ENCODE assay signal across 11 mouse cellular contexts in the genomic region with DNA sequence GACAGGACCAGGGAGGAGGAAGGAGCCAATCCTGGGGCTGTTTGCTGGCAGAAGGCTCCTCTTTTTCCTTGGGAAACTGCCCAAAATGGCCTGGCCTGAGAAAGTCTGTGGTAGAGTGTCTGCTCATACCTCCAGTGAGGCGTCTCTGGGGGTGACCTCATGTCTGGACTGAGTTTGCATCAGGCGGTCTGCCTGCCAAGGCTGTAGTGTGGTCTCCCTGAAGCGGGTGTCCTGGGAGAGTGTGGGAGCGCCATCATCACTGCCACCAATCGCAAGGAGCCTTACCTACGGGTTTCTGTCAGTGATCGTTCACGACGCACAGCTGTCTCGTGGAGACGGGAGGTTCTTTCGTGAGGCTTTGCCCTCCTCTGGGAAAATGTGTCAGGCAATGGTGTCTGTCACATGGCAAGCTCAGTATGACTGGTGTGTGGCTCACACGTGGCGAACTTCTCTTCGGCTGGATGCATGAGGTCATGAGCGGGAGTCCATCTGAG. TPM values are rescaled to one million over a fixed set of nuclear protein-coding genes. Genes with fewer than 3 reads are reported as not detected.
DNase-seq lines count a peak whose midpoint lies in the region; ATAC-seq and TF ChIP-seq lines count a peak whose summit lies in the region.
"Had no signal": no experiment of that assay in that cellular context is flagged by ENCODE, and none has a peak within 500 bp of the region (broad histone marks: within the 10 kb centered on the region; RNA-seq: fewer than 3 reads in every experiment).

No protein-coding gene starts in this region.

- no peak overlapping the region for H3K27ac ChIP-seq in lung, embryonic 14.5 days (ENCODE audit: low read depth)
- peak overlapping the region; percentile 17; the same call in 1 of the 2 replicates for H3K27ac ChIP-seq in brown adipose tissue, adult 24 weeks (replicated peaks; ENCODE audit: low read depth, low read length)
- peak overlapping the region in 1 of 2 experiments; percentile 30; a peak in 1 of 4 replicates for H3K27ac ChIP-seq in heart, embryonic 14.5 days (replicated peaks in 1 of 2; ENCODE audit: control insufficient read depth in 1 of 2, insufficient read depth in 1 of 2, low read depth in 2 of 2, low read length in 2 of 2)
- no peak overlapping the region for H3K27ac ChIP-seq in intestine, embryonic 15.5 days
- H3K27ac ChIP-seq: macrophage had no signal

- no peak overlapping the region for H3K9ac ChIP-seq in lung, embryonic 14.5 days
- H3K9ac ChIP-seq in heart, embryonic 14.5 days (ENCODE audit: low read length) = no peak overlapping the region
- H3K9ac ChIP-seq in intestine, embryonic 15.5 days = no peak overlapping the region

- peaks cover 14% of the 10 kb centered on the region for H3K4me1 ChIP-seq in lung, embryonic 14.5 days (ENCODE audit: insufficient read depth)
- peaks cover 5% of the 10 kb centered on the region for H3K4me1 ChIP-seq in brown adipose tissue, adult 24 weeks (ENCODE audit: control insufficient read depth, insufficient read depth, insufficient read length, low read length)
- H3K4me1 ChIP-seq in heart, embryonic 14.5 days (ENCODE audit: control insufficient read depth in 2 of 2, insufficient read depth in 2 of 2, low read length in 2 of 2) = peaks cover 6 to 13% of the 10 kb centered on the region in 2 experiments; a peak in 3 of 4 replicates
- peaks cover 6% of the 10 kb centered on the region for H3K4me1 ChIP-seq in intestine, embryonic 15.5 days (replicated peaks)

- no peak overlapping the region for H3K4me2 ChIP-seq in lung, embryonic 14.5 days
- no peak overlapping the region for H3K4me2 ChIP-seq in heart, embryonic 14.5 days (ENCODE audit: low read length)
- no peak overlapping the region for H3K4me2 ChIP-seq in intestine, embryonic 15.5 days (replicated peaks)

- WGBS in lung, embryonic 14.5 days = 67% methylated on average over 16 of the region's 16 CpGs
- WGBS in heart, embryonic 14.5 days = 76% methylated on average over 16 of the region's 16 CpGs
- 88% methylated on average over 16 of the region's 16 CpGs for whole genome bisulfite sequencing in intestine, embryonic 15.5 days

- H3K9me3 ChIP-seq in lung, embryonic 14.5 days (ENCODE audit: low read depth, low read length) = no peaks in the 10 kb centered on the region
- H3K9me3 ChIP-seq in heart, embryonic 14.5 days (ENCODE audit: control insufficient read depth, low read length) = no peaks in the 10 kb centered on the region
- H3K9me3 ChIP-seq in intestine, embryonic 15.5 days = no peaks in the 10 kb centered on the region

- no peaks in the 10 kb centered on the region for H3K36me3 ChIP-seq in lung, embryonic 14.5 days (ENCODE audit: insufficient read depth)
- no peaks in the 10 kb centered on the region for H3K36me3 ChIP-seq in heart, embryonic 14.5 days (ENCODE audit: control insufficient read depth, insufficient read depth, low read length)
- H3K36me3 ChIP-seq in intestine, embryonic 15.5 days = no peaks in the 10 kb centered on the region

- peaks cover 23% of the 10 kb centered on the region for H3K27me3 ChIP-seq in lung, embryonic 14.5 days (ENCODE audit: insufficient read depth, low read length)
- H3K27me3 ChIP-seq in heart, embryonic 14.5 days (ENCODE audit: control insufficient read depth, insufficient read depth, low read length) = peaks cover 15% of the 10 kb centered on the region
- H3K27me3 ChIP-seq in intestine, embryonic 15.5 days (replicated peaks) = peaks cover 11% of the 10 kb centered on the region; the same call in 1 of the 2 replicates

- DNase-seq in lung, embryonic 14.5 days = peak; percentile 54
- no peak for DNase-seq in lung, postnatal 25 days (ENCODE audit: low spot score)
- DNase-seq in lung, postnatal 4 days = peak; percentile 62 to 85
- no peak for DNase-seq in neural tube, embryonic 10.5 days (ENCODE audit: extremely low spot score, low spot score)
- DNase-seq: left cerebral cortex, postnatal 4 days; thymus, postnatal 36 days had no signal

- H3K4me3 ChIP-seq in lung, embryonic 14.5 days (ENCODE audit: low read depth, low read length) = no peak overlapping the region
- H3K4me3 ChIP-seq in brown adipose tissue, adult 24 weeks (ENCODE audit: insufficient read depth, low read depth, low read length) = no peak overlapping the region
- no peak overlapping the region for H3K4me3 ChIP-seq in heart, embryonic 14.5 days (ENCODE audit: control insufficient read depth in 1 of 2, insufficient read depth in 1 of 2, low read depth in 1 of 2, low read length in 2 of 2)
- no peak overlapping the region for H3K4me3 ChIP-seq in intestine, embryonic 15.5 days (replicated peaks)

- ATAC-seq in lung, embryonic 14.5 days (ENCODE audit: insufficient read depth) = 0 out of 2 replicates have a peak, but pooled peaks have one; percentile 23
- peak; percentile 33; the same call in 1 of the 2 replicates for ATAC-seq in heart, embryonic 14.5 days (ENCODE audit: insufficient number of reproducible peaks, insufficient read depth, low FRiP score, low read depth)
- ATAC-seq in intestine, embryonic 15.5 days = no peak
- no peak for ATAC-seq in megakaryocyte-erythroid progenitor cell, adult 5-6 weeks (replicated peaks; ENCODE audit: low FRiP score, low TSS enrichment, poor library complexity, severe bottlenecking)

- no peak for TF ChIP-seq CTCF in lung, embryonic 14.5 days (IDR thresholded peaks at IDR 0.05; ENCODE audit: low read depth)

RNA-seq across cellular contexts. Expression of a gene that starts 2.3 kb away (rescaled TPM):
- polyA plus RNA-seq in lung, embryonic 14.5 days (2014; fragmentation: Nextera tagmentation; extraction: Ambion mirVana) = 0.76 and 0.82 TPM in 2 replicates
- polyA plus RNA-seq in brown adipose tissue, adult 24 weeks (2012; ENCODE audit: insufficient read depth, insufficient read length, missing spikeins) = not detected in 2 replicates
- 0.63 and 0.84 TPM in 2 replicates for polyA plus RNA-seq in heart, embryonic 14.5 days (2014; fragmentation: Nextera tagmentation; extraction: Ambion mirVana)
- polyA plus RNA-seq in intestine, embryonic 15.5 days (2015; fragmentation: Nextera tagmentation; extraction: Ambion mirVana) = 0.55 and 0.69 TPM in 2 replicates
- not detected in 2 replicates for total RNA-seq in megakaryocyte-erythroid progenitor cell, adult 5-6 weeks (2014; fragmentation: Nextera tagmentation)
- not detected in 2 replicates for total RNA-seq in megakaryocyte-erythroid progenitor cell, adult 5-6 weeks (2017)
- polyA plus RNA-seq: macrophage had no signal

RNA-seq across cellular contexts. Expression of a gene that starts 25.8 kb away (rescaled TPM):
- 3.9 and 4.4 TPM in 2 replicates for polyA plus RNA-seq in lung, embryonic 14.5 days (2014; fragmentation: Nextera tagmentation; extraction: Ambion mirVana)
- polyA plus RNA-seq in brown adipose tissue, adult 24 weeks (2012; ENCODE audit: insufficient read depth, insufficient read length, missing spikeins) = not detected in 2 replicates
- 4.2 and 4.6 TPM in 2 replicates for polyA plus RNA-seq in heart, embryonic 14.5 days (2014; fragmentation: Nextera tagmentation; extraction: Ambion mirVana)
- 5.3 and 5.4 TPM in 2 replicates for polyA plus RNA-seq in intestine, embryonic 15.5 days (2015; fragmentation: Nextera tagmentation; extraction: Ambion mirVana)
- total RNA-seq in megakaryocyte-erythroid progenitor cell, adult 5-6 weeks (2014; fragmentation: Nextera tagmentation) = 1.0 TPM in 1 of 2 replicates, not detected in the other
- total RNA-seq in megakaryocyte-erythroid progenitor cell, adult 5-6 weeks (2017) = 0.23 TPM in 1 of 2 replicates, not detected in the other
- polyA plus RNA-seq: macrophage had no signal

RNA-seq across cellular contexts. Expression of a gene that starts 33.2 kb away (rescaled TPM):
- polyA plus RNA-seq in lung, embryonic 14.5 days (2014; fragmentation: Nextera tagmentation; extraction: Ambion mirVana) = 8.3 and 8.6 TPM in 2 replicates
- 2.3 and 3.3 TPM in 2 replicates for polyA plus RNA-seq in brown adipose tissue, adult 24 weeks (2012; ENCODE audit: insufficient read depth, insufficient read length, missing spikeins)
- polyA plus RNA-seq in heart, embryonic 14.5 days (2014; fragmentation: Nextera tagmentation; extraction: Ambion mirVana) = 7.2 and 8.2 TPM in 2 replicates
- 8.7 and 9.3 TPM in 2 replicates for polyA plus RNA-seq in intestine, embryonic 15.5 days (2015; fragmentation: Nextera tagmentation; extraction: Ambion mirVana)
- 1.3 TPM in 1 of 2 replicates, not detected in the other for total RNA-seq in megakaryocyte-erythroid progenitor cell, adult 5-6 weeks (2014; fragmentation: Nextera tagmentation)
- 0.42 and 1.3 TPM in 2 replicates for total RNA-seq in megakaryocyte-erythroid progenitor cell, adult 5-6 weeks (2017)

Comparison
In these comparisons a context has a peak if more than half of its experiments do, and no peak if none do; other contexts are left out.
1. DNase-seq: peak in lung, embryonic 14.5 days (single experiment) and lung, postnatal 4 days (2 of 2); none in lung, postnatal 25 days (single experiment) and neural tube, embryonic 10.5 days (single experiment).
2. ATAC-seq: peak in lung, embryonic 14.5 days (single experiment) and heart, embryonic 14.5 days (single experiment); none in intestine, embryonic 15.5 days (single experiment) and megakaryocyte-erythroid progenitor cell, adult 5-6 weeks (single experiment).